Mouse (Mus musculus) lung, adult 2 months (tissue): Measurements from ENCODE around the gene Car7. TPM values are rescaled to one million over a fixed set of nuclear protein-coding genes. Genes with fewer than 3 reads are reported as not detected.
A peak's percentile ranks its signal among the peaks of the same experiment; 100 is the strongest.

Experiments used
- DNase-seq: peaks from one replicate; pipeline ENCODE4 v3.0.0; 2022
- H3K4me1 ChIP-seq: fragments of 200-500 bp; 2 replicates; pipeline ENCODE4 v1.6.1; 2011; ENCODE audit warnings: low read length; ENCODE audit not compliant: control insufficient read depth, insufficient read depth
- H3K4me3 ChIP-seq: fragments of 200-500 bp; replicated peaks from 2 replicates; pipeline ENCODE3; 2011; ENCODE audit warnings: low read depth, mild to moderate bottlenecking, control low read depth, low read length; ENCODE audit errors: extremely low read depth
- CTCF ChIP-seq: fragments of 200-500 bp; IDR thresholded peaks from 2 replicates; pipeline ENCODE4 v1.5.1; 2011; ENCODE audit warnings: mild to moderate bottlenecking, low read length, control low read depth; ENCODE audit not compliant: insufficient read depth
- POLR2A ChIP-seq: fragments of 200-500 bp; IDR thresholded peaks from 2 replicates; pipeline ENCODE4 v1.6.1; 2011; ENCODE audit warnings: low read depth, mild to moderate bottlenecking, control low read depth, low read length, borderline replicate concordance; ENCODE audit errors: extremely low read depth
- whole genome bisulfite sequencing: fragments of 180-500 bp; shearing (Covaris S2); methylation state at CpG from one replicate; pipeline ENCODE4 v1.1.7; 2018; 5-methylcytosine and 5-hydroxymethylcytosine counted together
- polyA plus RNA-seq: library from polyadenylated mRNA; depleted of rRNA; stranded (reverse); fragments of >200 nt; gene quantifications from 2 replicates; pipeline ENCODE4 v1.2.3, GENCODE M21; 2012; rRNA removed

Gene Car7
- polyA plus RNA-seq, 1 experiment = 1.8 TPM

- no peak for DNase-seq
- no peak for TF ChIP-seq CTCF
- no peak; the same call in 1 of the 2 replicates for TF ChIP-seq POLR2A
- WGBS = 4% methylated on average over 9 of the region's 9 CpGs
Measured at GRCm38 (mm10) chr8:104591856-104592255, 57.4 kb downstream of the Car7 start.

GRCm38 (mm10) chr8:104592566-104592965 lies 58.1 kb downstream of the Car7 start:
- DNase-seq = no peak
- TF ChIP-seq CTCF (no peak), POLR2A (no peak)
- WGBS = 60% methylated on average over 6 of the region's 6 CpGs
- Histone ChIP-seq H3K4me1 (0 out of 2 replicates have a peak, but pooled peaks cover 3% of the 10 kb centered on the region), H3K4me3 (no peak overlapping the region)

More at GRCm38 (mm10) chr8:104591856-104592255, 57.4 kb downstream of the Car7 start:
- 0 out of 2 replicates have a peak, but pooled peaks cover 3% of the 10 kb centered on the region for H3K4me1 ChIP-seq
- peak overlapping the region; percentile 95 for H3K4me3 ChIP-seq

- no peak for TF ChIP-seq POLR2A
- TF ChIP-seq CTCF = no peak
- no peak for DNase-seq
- Histone ChIP-seq H3K4me3 (no peak overlapping the region), H3K4me1 (0 out of 2 replicates have a peak, but pooled peaks cover 3% of the 10 kb centered on the region)
- 87% methylated on average over 31 of the region's 31 CpGs for WGBS
Measured at GRCm38 (mm10) chr8:104593536-104594325, 59.2 kb downstream of the Car7 start.

DNA sequence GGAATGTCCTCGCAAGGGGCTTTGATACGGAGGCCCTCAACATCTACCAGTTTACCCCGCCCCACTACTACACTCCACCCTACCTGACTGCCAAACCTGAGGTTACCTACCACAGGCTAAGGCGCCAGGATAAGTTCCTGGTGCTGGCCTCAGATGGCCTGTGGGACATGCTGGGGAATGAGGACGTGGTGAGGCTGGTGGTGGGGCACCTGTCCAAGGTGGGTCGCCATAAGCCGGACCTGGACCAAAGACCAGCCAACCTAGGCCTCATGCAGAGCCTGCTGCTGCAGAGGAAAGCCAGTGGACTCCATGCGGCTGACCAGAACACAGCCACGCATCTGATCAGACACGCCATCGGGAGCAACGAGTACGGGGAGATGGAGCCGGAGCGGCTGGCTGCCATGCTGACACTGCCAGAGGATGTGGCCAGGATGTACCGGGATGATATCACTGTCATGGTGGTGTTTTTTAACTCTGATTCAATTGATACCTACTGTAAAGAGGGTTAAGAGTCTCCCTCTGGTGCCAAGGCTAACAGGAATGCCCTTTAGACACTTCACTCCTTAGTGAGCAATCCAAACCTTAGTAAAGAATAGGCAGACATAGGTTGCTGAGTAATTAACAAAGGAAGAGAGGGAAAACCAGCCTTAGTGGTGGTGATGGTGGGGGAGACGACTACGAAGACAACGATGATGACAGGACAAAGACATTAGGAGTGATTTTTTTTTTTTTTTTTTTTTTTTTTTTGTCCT lies 60.3 kb downstream of the Car7 start:
- Histone ChIP-seq H3K4me3 (no peak overlapping the region), H3K4me1 (0 out of 2 replicates have a peak, but pooled peaks cover 3% of the 10 kb centered on the region)
- TF ChIP-seq CTCF = no peak
- TF ChIP-seq POLR2A = no peak
- WGBS = 92% methylated on average over 19 of the region's 19 CpGs
- no peak for DNase-seq

- DNase-seq = no peak
- WGBS = 66% methylated on average over 21 of the region's 21 CpGs
- Histone ChIP-seq H3K4me1 (0 out of 2 replicates have a peak, but pooled peaks cover 3% of the 10 kb centered on the region), H3K4me3 (no peak overlapping the region)
- TF ChIP-seq POLR2A = no peak
- TF ChIP-seq CTCF = no peak
Measured at GRCm38 (mm10) chr8:104595773-104596536, 61.5 kb downstream of the Car7 start.

DNA sequence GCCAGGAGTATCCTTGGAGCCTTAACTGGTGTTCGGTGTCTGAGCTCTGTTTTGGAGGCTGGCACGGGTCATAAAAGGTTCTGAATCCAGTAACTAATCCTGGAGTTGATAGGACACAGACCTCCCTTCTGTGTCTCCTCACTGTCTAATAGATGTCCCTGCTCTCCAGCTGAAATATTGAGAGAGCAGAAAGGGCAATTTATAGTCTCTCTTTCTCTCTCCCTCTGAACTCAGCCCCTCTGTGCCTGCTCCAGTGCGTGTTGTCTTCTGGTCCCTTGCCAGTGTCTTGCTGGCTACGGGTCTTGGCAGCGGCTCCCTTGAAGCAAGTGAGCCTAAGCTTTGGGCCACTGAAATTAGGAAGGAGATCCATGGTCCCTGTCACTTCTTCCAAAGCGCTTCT lies 63.2 kb downstream of the Car7 start:
- no peak for DNase-seq
- 67% methylated on average over 6 of the region's 6 CpGs for WGBS
- H3K4me3 ChIP-seq = no peak overlapping the region
- peaks cover 3% of the 10 kb centered on the region; the same call in 1 of the 2 replicates for H3K4me1 ChIP-seq
- TF ChIP-seq CTCF (no peak), POLR2A (no peak)

GRCm38 (mm10) chr8:104598496-104598895 lies 64.0 kb downstream of the Car7 start:
- Histone ChIP-seq H3K4me3 (no peak overlapping the region), H3K4me1 (peaks cover 3% of the 10 kb centered on the region; the same call in 1 of the 2 replicates)
- no peak for DNase-seq
- WGBS = 44% methylated on average over 6 of the region's 6 CpGs
- TF ChIP-seq CTCF = no peak
- no peak for TF ChIP-seq POLR2A

Other genes starting within 250 kb of the Car7 start
- not detected in 2 replicates for gene Cmtm2a, start 241.5 kb upstream of the Car7 start, polyA plus RNA-seq
- gene Gm45711, start 224.6 kb upstream of the Car7 start, polyA plus RNA-seq = not detected in 2 replicates
- not detected in 2 replicates for gene Cmtm1, start 224.5 kb upstream of the Car7 start, polyA plus RNA-seq
- not detected in 2 replicates for gene Gm11020, start 213.1 kb upstream of the Car7 start, polyA plus RNA-seq
- gene Cmtm2b, start 212.5 kb upstream of the Car7 start, polyA plus RNA-seq = not detected in 2 replicates
- gene Cmtm3, start 195.3 kb upstream of the Car7 start, polyA plus RNA-seq = 154 and 173 TPM in 2 replicates
- gene Cmtm4, start 138.9 kb upstream of the Car7 start, polyA plus RNA-seq = 14.9 and 22.4 TPM in 2 replicates
- 20.2 and 32.1 TPM in 2 replicates for gene Dync1li2, start 91.6 kb upstream of the Car7 start, polyA plus RNA-seq
- gene Terb1, start 24.8 kb upstream of the Car7 start, polyA plus RNA-seq = 0.05 and 0.07 TPM in 2 replicates
- 7.4 and 17.1 TPM in 2 replicates for gene Nae1, start 52 bp upstream of the Car7 start, polyA plus RNA-seq
- 3.4 and 4.4 TPM in 2 replicates for gene Pdp2, start 56.8 kb downstream of the Car7 start, polyA plus RNA-seq
- gene Cdh16, start 89.7 kb downstream of the Car7 start, polyA plus RNA-seq = 9.6 and 16.2 TPM in 2 replicates
- 10.9 and 19.5 TPM in 2 replicates for gene Rrad, start 96.6 kb downstream of the Car7 start, polyA plus RNA-seq
- gene Ciao2b, start 107.3 kb downstream of the Car7 start, polyA plus RNA-seq = 34.7 and 35.3 TPM in 2 replicates
- 0.14 and 0.55 TPM in 2 replicates for gene Ces2a, start 199.3 kb downstream of the Car7 start, polyA plus RNA-seq